Mouse (Mus musculus): ENCODE data around the gene Atp5g1. TPM values are rescaled to one million over a fixed set of nuclear protein-coding genes. Genes with fewer than 3 reads are reported as not detected.

The Atp5g1 gene
- polyA plus RNA-seq, 1 experiment from 2014 or later: 483 TPM

DNA sequence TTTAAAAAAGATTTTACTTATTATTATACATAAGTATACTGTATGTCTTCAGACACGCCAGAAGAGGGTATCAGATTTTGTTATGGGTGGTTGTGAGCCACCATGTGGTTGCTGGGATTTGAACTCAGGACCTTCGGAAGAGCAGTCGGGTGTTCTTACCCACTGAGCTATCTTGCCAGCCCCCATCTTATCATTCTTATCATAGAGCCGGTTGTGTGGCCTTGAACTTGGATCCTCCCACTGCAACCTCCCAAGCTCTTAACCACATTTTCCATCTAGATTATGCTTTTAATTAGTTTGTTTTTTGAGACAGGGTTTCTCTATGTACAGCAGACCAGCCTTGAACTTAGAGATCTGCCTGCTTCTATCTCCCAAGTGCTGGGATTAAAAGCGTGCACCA lies 38.0 kb downstream of the Atp5g1 start:
- H3K9ac ChIP-seq: no peak overlapping the region
- H3K9me3 ChIP-seq: no peaks in the 10 kb centered on the region
- no peak for ATAC-seq (ENCODE audit: low FRiP score, low read depth)
- H3K27ac ChIP-seq: no peak overlapping the region
- peaks cover 22% of the 10 kb centered on the region for H3K36me3 ChIP-seq
- H3K4me1 ChIP-seq: peaks cover 9% of the 10 kb centered on the region
- no peak overlapping the region for H3K4me3 ChIP-seq
- no peak overlapping the region for H3K4me2 ChIP-seq (replicated peaks)
- 96% methylated on average over 5 of the region's 5 CpGs for WGBS
- no peaks in the 10 kb centered on the region for H3K27me3 ChIP-seq (replicated peaks)

- peak overlapping the region; percentile 75 for H3K4me3 ChIP-seq
- ATAC-seq (ENCODE audit: low FRiP score, low read depth): no peak
- H3K9me3 ChIP-seq: no peaks in the 10 kb centered on the region
- peak overlapping the region; percentile 82 for H3K9ac ChIP-seq
- H3K4me1 ChIP-seq: peaks cover 9% of the 10 kb centered on the region
- WGBS: 11% methylated on average over 6 of the region's 6 CpGs
- H3K27me3 ChIP-seq (replicated peaks): no peaks in the 10 kb centered on the region
- peak overlapping the region; percentile 98 for H3K4me2 ChIP-seq (replicated peaks)
- H3K27ac ChIP-seq: no peak overlapping the region
- peaks cover 10% of the 10 kb centered on the region for H3K36me3 ChIP-seq
Measured at GRCm38 (mm10) chr11:96035133-96035532, 40.3 kb downstream of the Atp5g1 start.

- ATAC-seq (ENCODE audit: low FRiP score, low read depth): peak; percentile 41; the same call in 1 of the 2 replicates
- Histone ChIP-seq H3K36me3 (peaks cover 10% of the 10 kb centered on the region), H3K27me3 (replicated peaks) (no peaks in the 10 kb centered on the region), H3K4me1 (peaks cover 9% of the 10 kb centered on the region), H3K4me3 (peak within 1 kb of the TSS; percentile 75), H3K9ac (peak within 1 kb of the TSS; percentile 82), H3K9me3 (no peaks in the 10 kb centered on the region), H3K4me2 (replicated peaks) (peak within 1 kb of the TSS; percentile 98), H3K27ac (no peak within 1 kb of the TSS)
- WGBS: under 1% methylated on average over 29 of the region's 29 CpGs
Measured at GRCm38 (mm10) chr11:96034596-96035052, 40.8 kb downstream of the Atp5g1 start, which contains the start of gene Snf8. TSS of gene Snf8 (plus strand) at chr11:96034885.

GRCm38 (mm10) chr11:96034116-96034515 lies 41.4 kb downstream of the Atp5g1 start:
- H3K9ac ChIP-seq: peak overlapping the region; percentile 82; the same call in 1 of the 2 replicates
- no peaks in the 10 kb centered on the region for H3K27me3 ChIP-seq (replicated peaks)
- no peaks in the 10 kb centered on the region for H3K9me3 ChIP-seq
- H3K4me1 ChIP-seq: peaks cover 9% of the 10 kb centered on the region
- WGBS: 51% methylated on average over 8 of the region's 8 CpGs
- H3K4me3 ChIP-seq: peak overlapping the region; percentile 75
- H3K4me2 ChIP-seq (replicated peaks): peak overlapping the region; percentile 98
- H3K36me3 ChIP-seq: peaks cover 6% of the 10 kb centered on the region
- ATAC-seq (ENCODE audit: low FRiP score, low read depth): no peak
- no peak overlapping the region for H3K27ac ChIP-seq

DNA sequence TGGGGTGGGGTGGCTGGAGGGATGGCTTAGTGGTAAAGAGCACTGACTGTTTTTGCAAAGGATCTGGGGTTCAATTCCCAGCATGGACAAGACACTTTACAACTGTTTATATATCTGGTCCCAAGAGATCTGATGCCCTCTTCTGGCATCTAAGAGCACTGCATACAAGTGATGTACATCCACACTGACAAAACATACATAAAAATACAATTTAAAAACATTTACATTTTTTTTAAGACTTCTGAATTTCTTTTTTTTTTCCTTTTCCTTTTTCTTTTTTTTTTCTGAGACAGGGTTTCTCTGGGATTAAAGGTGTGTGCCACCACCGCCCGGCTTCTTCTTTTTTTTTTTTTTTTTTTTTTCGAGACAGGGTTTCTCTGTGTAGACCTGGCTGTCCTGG lies 42.2 kb downstream of the Atp5g1 start:
- H3K9me3 ChIP-seq: no peaks in the 10 kb centered on the region
- ATAC-seq (ENCODE audit: low FRiP score, low read depth): no peak
- peaks cover 9% of the 10 kb centered on the region for H3K4me1 ChIP-seq
- no peak overlapping the region for H3K4me2 ChIP-seq (replicated peaks)
- no peak overlapping the region for H3K27ac ChIP-seq
- H3K9ac ChIP-seq: no peak overlapping the region
- no peak overlapping the region for H3K4me3 ChIP-seq
- 100% methylated on average over 3 of the region's 3 CpGs for WGBS
- H3K36me3 ChIP-seq: 0 out of 2 replicates have a peak, but pooled peaks cover 4% of the 10 kb centered on the region
- H3K27me3 ChIP-seq (replicated peaks): no peaks in the 10 kb centered on the region

DNA sequence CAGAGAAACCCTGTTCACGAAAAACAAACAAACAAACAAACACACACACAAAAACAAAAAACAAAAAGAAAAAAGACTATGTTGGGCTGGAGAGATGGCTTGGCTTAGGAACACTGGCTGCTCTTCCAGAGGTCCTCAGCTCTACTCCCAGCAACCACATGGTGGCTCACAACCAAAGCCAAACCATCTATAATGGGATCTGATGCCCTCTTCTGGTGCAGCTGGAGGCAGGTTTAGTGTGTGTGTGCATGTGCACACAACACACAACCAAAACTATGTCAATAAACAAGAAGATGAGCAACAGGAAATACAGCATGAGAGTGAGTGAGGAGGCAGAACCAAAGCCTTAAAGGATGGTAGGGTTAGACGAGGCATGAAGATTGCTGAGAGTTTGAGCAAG lies 43.8 kb downstream of the Atp5g1 start:
- H3K4me2 ChIP-seq (replicated peaks): no peak overlapping the region
- no peaks in the 10 kb centered on the region for H3K9me3 ChIP-seq
- ATAC-seq (ENCODE audit: low FRiP score, low read depth): no peak
- H3K4me1 ChIP-seq: peaks cover 9% of the 10 kb centered on the region
- H3K4me3 ChIP-seq: no peak overlapping the region
- no peak overlapping the region for H3K27ac ChIP-seq
- no peak overlapping the region for H3K9ac ChIP-seq
- no peaks in the 10 kb centered on the region for H3K36me3 ChIP-seq
- no peaks in the 10 kb centered on the region for H3K27me3 ChIP-seq (replicated peaks)
- 83% methylated on average over 2 of the region's 2 CpGs for WGBS

DNA sequence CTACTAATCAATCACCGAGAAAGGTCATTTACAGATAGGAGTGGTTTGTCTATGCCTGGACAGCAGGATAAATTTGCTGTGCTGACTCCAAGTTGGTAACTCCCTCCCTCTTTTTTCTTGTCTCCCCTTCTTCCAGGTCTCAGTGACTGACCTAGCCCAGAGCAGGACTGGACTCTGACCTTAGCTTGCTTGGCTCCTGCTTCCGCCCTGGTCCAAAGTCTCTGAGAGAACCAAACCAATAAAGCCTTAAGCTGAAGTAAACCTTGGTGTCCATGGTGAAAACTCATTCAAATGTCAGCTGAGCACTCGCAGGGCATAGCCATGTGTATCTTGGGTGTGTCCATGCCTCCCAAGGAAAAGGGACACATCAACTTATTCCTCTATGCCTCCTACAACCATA lies 44.9 kb downstream of the Atp5g1 start:
- 89% methylated on average over 3 of the region's 3 CpGs for WGBS
- Histone ChIP-seq H3K4me2 (replicated peaks) (no peak overlapping the region), H3K4me1 (peaks cover 6% of the 10 kb centered on the region), H3K27me3 (replicated peaks) (no peaks in the 10 kb centered on the region), H3K4me3 (no peak overlapping the region), H3K9me3 (no peaks in the 10 kb centered on the region), H3K9ac (no peak overlapping the region), H3K36me3 (no peaks in the 10 kb centered on the region), H3K27ac (no peak overlapping the region)
- ATAC-seq (ENCODE audit: low FRiP score, low read depth): no peak

DNA sequence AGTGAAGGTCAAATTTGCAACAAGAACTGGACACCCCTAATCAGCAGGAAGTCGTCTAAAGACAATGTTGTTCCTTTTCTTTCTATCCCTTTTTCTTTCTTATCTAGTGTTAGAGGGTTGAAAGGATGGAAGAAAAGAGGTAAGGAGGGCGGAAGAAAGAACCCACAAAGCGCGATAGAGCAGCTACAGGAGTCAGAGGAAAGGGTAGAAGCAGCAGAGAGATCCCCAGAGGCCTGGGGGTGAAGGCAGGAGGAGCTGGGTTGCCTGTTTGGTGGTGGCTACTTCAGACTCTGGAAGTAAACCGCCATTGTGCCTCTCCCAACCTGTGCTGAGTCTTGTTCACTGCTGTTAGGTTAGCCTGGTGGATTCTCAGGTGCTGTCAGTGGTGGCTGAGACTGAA lies 47.3 kb downstream of the Atp5g1 start:
- no peaks in the 10 kb centered on the region for H3K36me3 ChIP-seq
- H3K4me3 ChIP-seq: no peak overlapping the region
- no peaks in the 10 kb centered on the region for H3K4me1 ChIP-seq
- H3K9ac ChIP-seq: no peak overlapping the region
- WGBS: 65% methylated on average over 5 of the region's 5 CpGs
- no peak overlapping the region for H3K4me2 ChIP-seq (replicated peaks)
- no peaks in the 10 kb centered on the region for H3K27me3 ChIP-seq (replicated peaks)
- H3K9me3 ChIP-seq: no peaks in the 10 kb centered on the region
- H3K27ac ChIP-seq: no peak overlapping the region
- ATAC-seq (ENCODE audit: low FRiP score, low read depth): no peak

DNA sequence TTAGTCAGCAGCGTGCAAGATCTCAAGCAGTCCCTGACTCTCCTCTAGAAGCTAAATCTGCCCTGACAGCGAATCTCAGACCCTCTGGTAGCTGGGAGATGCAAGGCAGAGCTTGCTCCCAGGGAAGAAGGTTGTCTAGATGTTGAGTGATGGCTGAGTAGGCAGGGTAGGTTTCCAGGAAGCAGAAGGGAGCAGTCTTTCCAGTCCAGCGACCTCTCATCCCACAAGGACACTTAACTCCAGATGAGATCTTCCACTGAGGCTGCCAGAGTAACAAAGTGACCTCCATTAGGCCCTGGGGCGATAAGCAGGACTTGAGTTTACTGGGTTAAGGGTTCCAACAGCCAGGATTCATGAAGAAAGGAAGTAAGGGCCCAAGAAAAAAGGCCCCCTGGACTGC lies 54.8 kb downstream of the Atp5g1 start:
- Histone ChIP-seq H3K27me3 (replicated peaks) (no peaks in the 10 kb centered on the region), H3K36me3 (no peaks in the 10 kb centered on the region), H3K27ac (no peak overlapping the region), H3K9ac (no peak overlapping the region), H3K4me3 (no peak overlapping the region), H3K9me3 (no peaks in the 10 kb centered on the region), H3K4me1 (no peaks in the 10 kb centered on the region), H3K4me2 (replicated peaks) (no peak overlapping the region)
- 73% methylated on average over 4 of the region's 4 CpGs for WGBS
- ATAC-seq (ENCODE audit: low FRiP score, low read depth): no peak

Other genes starting within 250 kb of the Atp5g1 start
- gene Gngt2, start 238.5 kb downstream of the Atp5g1 start, polyA plus RNA-seq (2016; fragmentation: Nextera tagmentation; extraction: Ambion mirVana): 4.9 and 5.3 TPM in 2 replicates
- gene Abi3, start 233.2 kb downstream of the Atp5g1 start, polyA plus RNA-seq (2016; fragmentation: Nextera tagmentation; extraction: Ambion mirVana): 3.1 and 4.7 TPM in 2 replicates
- gene B4galnt2, start 160.8 kb downstream of the Atp5g1 start, polyA plus RNA-seq (2016; fragmentation: Nextera tagmentation; extraction: Ambion mirVana): 0.11 TPM in 1 of 2 replicates, not detected in the other
- 57.1 and 73.7 TPM in 2 replicates for gene Igf2bp1, start 69.7 kb downstream of the Atp5g1 start, polyA plus RNA-seq (2016; fragmentation: Nextera tagmentation; extraction: Ambion mirVana)
- gene Gip, start 51.1 kb downstream of the Atp5g1 start, polyA plus RNA-seq (2016; fragmentation: Nextera tagmentation; extraction: Ambion mirVana): not detected in 2 replicates
- gene Snf8, start 40.8 kb downstream of the Atp5g1 start, polyA plus RNA-seq (2016; fragmentation: Nextera tagmentation; extraction: Ambion mirVana): 130 and 134 TPM in 2 replicates
- gene Ube2z, start 10.3 kb downstream of the Atp5g1 start, polyA plus RNA-seq (2016; fragmentation: Nextera tagmentation; extraction: Ambion mirVana): 35.1 and 42.2 TPM in 2 replicates
- gene Calcoco2, start 36.3 kb upstream of the Atp5g1 start, polyA plus RNA-seq (2016; fragmentation: Nextera tagmentation; extraction: Ambion mirVana): not detected in 2 replicates
- not detected in 2 replicates for gene Ttll6, start 58.1 kb upstream of the Atp5g1 start, polyA plus RNA-seq (2016; fragmentation: Nextera tagmentation; extraction: Ambion mirVana)
- gene Hoxb13, start 118.6 kb upstream of the Atp5g1 start, polyA plus RNA-seq (2016; fragmentation: Nextera tagmentation; extraction: Ambion mirVana): 1.1 and 7.6 TPM in 2 replicates
- 76.1 and 90.5 TPM in 2 replicates for gene Hoxb9, start 195.8 kb upstream of the Atp5g1 start, polyA plus RNA-seq (2016; fragmentation: Nextera tagmentation; extraction: Ambion mirVana)
- 35.7 and 53.3 TPM in 2 replicates for gene Hoxb8, start 206.2 kb upstream of the Atp5g1 start, polyA plus RNA-seq (2016; fragmentation: Nextera tagmentation; extraction: Ambion mirVana)
- 97.1 and 101 TPM in 2 replicates for gene Hoxb7, start 211.0 kb upstream of the Atp5g1 start, polyA plus RNA-seq (2016; fragmentation: Nextera tagmentation; extraction: Ambion mirVana)
- 145 and 151 TPM in 2 replicates for gene Hoxb6, start 216.8 kb upstream of the Atp5g1 start, polyA plus RNA-seq (2016; fragmentation: Nextera tagmentation; extraction: Ambion mirVana)
- 79.2 and 94.7 TPM in 2 replicates for gene Hoxb5, start 227.7 kb upstream of the Atp5g1 start, polyA plus RNA-seq (2016; fragmentation: Nextera tagmentation; extraction: Ambion mirVana)
- gene Hoxb4, start 242.6 kb upstream of the Atp5g1 start, polyA plus RNA-seq (2016; fragmentation: Nextera tagmentation; extraction: Ambion mirVana): 10.2 and 15.1 TPM in 2 replicates
- gene Hoxb3, start 247.7 kb upstream of the Atp5g1 start, polyA plus RNA-seq (2016; fragmentation: Nextera tagmentation; extraction: Ambion mirVana): 21.2 and 26.5 TPM in 2 replicates